Mouse (Mus musculus): ENCODE measurements around the gene Adgrf1.
A peak's percentile ranks its signal among the peaks of the same experiment; 100 is the strongest.

The Adgrf1 gene

DNA sequence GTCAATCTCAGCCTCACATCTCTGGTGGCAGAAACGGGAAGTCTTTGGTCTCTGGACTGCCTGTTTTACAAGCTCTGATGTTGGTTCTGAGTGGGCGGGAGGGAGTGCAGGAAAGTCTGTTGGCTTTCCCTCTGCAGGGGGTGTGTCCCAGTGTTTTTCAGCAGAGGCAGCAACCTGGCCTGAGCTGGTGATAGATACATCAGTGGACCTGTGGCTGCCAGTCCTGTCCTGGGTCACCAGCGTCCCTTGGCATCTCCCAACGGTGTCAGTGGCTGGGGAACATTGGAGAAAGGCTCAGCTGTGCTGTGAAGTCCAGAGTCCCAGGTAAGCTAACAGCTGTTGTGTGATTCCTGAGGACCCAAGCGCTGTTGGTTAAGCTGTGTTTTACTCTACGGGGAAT, at the start of gene Adgrf1:
Gene Adgrf1, plus strand, starts transcription at position 169 of the 400 bp plus-strand sequence.
- DNase-seq (ENCODE audit: low spot score): peak; percentile 17

DNA sequence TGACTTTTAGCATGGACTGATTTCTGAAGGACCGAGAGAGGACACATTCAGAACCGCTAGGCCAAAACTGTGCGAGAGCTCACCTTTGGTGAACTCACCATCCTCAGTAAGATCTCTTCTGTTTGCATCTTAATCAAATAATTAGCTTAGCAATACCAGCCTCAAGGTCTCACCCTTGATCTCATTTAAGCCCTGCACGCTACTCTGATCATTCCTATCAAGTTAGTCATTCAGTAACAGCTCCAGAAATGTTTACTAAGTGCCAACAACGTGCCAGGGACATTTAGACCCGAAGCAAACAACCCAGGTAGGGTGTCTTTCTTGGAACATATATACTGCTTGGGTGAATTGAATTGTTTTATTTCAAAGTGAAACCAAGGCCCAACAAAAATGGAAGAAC, 44.0 kb upstream of the Adgrf1 start:
- no peak for DNase-seq (ENCODE audit: low spot score)

DNA sequence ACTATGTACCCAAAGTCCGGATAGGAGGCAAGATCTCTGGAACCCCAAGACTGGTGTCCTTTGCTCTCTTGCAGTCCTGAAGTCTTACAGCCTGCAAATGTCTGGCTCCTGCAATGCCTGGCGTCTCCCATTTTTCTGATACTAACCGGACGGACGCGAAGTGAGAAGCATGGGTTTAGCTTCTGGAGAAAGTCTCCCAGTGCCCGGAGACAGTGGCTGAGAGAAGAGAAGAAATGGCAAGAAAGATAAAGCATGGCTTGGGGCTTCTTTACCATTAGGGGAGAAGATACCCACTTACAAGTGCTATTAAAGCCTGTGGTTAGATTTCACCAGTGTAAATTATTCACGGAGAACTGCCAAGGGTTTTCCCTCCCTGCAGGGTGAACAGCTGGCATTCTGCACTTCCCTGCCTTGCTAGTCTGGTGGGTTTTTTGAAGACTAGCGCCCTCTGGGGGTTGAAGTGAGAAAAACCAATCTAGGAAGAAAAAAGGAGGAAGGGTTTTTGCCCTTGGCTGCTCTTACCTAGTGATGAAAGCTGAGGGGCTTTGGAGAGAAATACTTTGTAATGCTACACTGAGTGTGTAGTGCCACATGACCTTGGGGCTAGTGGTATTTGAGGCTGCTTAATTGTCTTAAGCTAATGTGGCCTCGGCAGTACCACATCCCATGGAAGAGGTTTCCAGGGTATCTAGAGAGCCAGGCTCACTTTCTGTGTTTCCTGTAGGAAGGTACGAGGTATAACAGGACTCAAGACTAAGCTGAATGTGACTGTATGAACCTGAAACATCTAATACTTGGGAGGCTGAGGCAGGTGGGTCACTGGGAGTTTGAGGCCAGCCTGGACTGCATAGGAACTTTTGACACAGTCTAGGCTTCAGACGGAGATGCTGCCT, 40.3 kb upstream of the Adgrf1 start:
- peak; percentile 70 for DNase-seq (ENCODE audit: low spot score)

DNA sequence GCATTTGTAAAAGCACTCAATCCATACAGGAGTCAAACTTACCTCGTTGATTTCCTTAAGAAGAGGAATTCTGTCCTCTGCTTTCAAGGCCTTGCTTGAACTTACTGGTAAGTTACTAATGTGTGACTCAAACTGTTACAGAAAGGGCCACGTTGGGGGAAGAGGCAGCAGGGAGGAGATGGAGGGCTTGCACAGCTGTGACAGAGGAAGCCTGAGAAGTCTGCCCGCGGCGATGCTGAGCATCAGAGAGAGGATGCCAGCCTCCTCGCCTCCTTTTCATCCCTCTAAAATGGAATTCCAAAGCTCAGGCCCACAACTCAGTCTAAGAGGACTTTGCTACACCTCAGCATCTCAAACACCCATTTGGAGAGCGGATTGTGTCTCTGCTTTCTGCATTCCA, 39.3 kb upstream of the Adgrf1 start:
- no peak for DNase-seq (ENCODE audit: low spot score)

DNA sequence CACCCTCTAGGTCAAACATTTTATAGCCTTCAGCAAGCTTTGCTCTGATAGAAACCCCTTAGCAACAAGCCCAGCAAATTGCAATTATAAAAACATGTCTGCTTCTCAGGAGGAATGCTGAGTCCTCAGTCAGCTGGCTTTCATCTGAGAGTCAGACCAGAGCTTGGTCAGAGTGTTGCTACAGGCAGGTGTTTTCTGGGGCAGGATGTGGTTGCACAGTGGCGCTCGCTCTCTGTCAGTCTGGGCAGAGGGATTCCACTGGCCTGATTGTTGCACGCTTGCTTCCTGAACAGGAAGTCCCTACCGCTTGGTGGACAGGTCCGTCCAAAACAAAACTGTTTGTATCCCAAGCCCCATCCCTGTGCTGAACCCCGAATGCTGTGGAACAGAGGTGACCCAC, 37.4 kb upstream of the Adgrf1 start:
- peak; percentile 19 for DNase-seq (ENCODE audit: low spot score)

DNA sequence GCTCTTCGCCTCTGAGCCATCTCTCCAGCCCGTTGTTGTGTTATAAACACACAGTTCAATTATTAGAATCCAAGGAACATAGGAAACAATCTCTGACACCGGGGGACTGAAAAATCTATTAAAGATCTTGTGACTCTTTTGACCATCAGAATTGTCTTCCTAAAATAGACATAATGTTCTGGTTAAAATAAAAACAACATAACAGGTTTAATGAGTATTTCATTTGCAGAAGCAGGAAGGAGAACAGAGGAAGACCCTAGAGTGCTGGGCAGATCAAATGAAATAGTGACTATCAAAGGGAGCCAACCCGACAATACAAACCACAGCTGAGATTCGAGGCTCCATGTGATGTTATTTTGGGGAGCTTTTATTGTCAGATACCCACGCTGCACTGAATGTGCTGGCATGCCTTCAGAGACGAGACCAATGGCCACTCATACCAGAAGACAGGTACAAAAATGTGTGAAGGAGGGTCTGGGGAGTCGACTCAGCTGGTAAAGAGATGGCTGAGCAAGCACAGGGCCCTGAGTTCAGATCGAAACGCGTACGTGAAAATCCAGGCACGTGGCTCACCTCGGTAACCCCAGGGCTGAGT, 33.4 kb upstream of the Adgrf1 start:
- DNase-seq (ENCODE audit: low spot score): no peak

DNA sequence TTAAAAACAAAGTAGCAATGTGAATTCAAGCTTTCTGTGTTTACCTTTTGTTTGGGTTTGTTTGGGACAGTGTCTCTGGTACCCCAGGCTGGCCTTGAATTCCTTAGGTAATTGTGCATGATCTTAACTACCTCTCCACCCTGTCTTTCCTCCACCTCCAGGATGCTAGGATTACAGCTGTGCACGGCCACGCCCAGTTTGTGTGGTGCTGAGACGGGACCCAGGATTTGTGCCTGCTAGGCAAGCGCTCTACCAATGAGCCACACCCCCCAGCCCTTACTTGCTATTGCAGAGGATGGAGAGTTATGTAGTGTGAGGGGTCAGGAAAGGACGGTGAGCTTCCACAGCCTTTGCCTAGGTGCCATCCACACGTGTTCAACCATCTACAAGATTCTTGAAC, 31.1 kb upstream of the Adgrf1 start:
- no peak for DNase-seq (ENCODE audit: low spot score)

DNA sequence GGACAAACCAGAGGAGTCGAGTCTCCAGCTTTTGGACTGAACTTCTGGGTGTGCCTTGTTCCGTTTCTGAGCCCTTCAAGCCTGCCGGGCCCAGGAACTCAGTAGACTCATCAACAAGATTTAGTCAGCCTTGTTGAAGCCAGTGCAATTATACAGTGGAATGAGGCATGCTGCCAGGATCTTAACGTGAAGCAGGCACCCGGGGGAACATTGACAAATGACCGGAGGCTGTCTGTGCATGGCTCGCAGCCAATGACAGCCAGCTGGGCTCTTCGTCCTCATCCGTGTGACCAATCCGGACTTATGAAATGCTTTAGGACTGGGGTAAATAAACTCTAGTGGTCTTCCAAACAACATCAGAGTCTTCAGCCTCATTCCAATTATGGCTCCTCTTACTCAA, 29.0 kb upstream of the Adgrf1 start:
- DNase-seq (ENCODE audit: low spot score): peak; percentile 57

DNA sequence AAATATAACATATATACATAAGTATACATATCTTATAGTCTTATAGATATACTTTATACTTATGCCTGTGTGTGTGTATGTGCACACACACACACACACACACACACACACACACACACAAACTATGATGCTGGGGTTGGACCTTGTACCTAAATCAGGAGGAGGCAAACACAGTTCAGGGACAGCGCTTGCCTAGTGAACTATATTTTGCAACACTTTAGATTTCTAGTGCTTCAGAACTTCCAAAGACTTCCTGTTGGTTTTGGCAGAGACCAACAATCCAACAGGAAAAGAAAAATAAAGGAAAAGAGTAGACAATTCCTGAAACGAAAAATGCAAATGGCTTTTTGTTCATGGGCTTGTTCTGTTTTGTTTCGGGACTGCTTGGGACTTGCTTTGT, 27.5 kb upstream of the Adgrf1 start:
- DNase-seq (ENCODE audit: low spot score): no peak

DNA sequence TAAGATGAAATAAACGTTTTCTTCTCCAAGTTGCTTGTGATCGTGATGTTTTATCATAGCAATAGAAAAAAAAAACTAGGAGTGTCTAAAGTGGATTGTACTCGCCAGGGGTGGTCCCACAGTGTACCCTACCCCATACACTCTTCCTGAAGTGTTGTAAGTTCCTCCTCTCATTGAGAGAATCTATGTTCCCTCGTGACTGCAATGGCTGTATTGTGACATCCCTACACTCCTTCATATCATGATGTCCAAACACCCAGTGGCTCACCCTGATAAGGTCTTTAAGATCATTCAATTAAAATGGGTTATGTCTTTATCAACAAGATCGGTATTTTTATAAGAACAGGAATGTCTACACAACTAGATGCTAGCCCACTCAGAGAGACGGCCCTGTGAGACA, 24.8 kb upstream of the Adgrf1 start:
- DNase-seq (ENCODE audit: low spot score): no peak

DNA sequence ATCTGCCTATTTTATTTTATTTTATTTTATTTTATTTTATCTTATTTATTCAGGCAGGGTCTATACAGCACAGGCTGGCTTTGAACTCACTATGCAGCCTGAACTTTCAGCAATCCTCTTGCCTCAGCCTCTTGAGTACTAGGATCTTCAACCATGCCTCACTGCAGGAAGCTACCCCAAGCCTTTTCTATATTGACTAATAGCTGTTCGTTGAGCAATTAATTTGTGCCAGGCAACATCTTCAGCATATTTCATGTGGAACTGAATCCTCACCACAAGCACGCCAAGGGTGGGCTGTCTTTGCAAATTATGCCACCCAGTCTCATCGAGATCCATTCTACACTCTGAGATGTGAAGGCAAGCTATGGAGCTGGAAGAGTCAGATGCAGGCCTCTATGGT, 22.9 kb upstream of the Adgrf1 start:
- DNase-seq (ENCODE audit: low spot score): no peak

DNA sequence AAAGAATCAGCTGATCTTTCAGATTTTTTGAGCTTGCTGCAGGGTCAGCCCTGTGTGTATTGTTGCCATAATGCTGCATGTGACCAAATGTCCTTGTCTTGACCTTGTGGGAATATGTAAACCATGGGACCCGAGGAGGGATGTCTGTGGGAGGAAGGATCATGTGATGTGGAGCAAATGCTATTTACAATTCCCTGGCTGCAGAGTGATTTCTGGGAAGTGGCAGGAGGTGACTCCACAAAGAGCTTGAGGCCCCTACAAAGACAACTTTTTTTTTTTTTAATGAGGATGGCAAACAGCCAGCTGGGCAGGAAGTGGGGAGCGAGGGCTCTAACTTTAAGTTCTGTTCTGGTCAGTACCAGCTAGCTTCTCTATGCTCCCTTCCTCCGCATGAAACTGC, 20.5 kb upstream of the Adgrf1 start:
- DNase-seq (ENCODE audit: low spot score): no peak

DNA sequence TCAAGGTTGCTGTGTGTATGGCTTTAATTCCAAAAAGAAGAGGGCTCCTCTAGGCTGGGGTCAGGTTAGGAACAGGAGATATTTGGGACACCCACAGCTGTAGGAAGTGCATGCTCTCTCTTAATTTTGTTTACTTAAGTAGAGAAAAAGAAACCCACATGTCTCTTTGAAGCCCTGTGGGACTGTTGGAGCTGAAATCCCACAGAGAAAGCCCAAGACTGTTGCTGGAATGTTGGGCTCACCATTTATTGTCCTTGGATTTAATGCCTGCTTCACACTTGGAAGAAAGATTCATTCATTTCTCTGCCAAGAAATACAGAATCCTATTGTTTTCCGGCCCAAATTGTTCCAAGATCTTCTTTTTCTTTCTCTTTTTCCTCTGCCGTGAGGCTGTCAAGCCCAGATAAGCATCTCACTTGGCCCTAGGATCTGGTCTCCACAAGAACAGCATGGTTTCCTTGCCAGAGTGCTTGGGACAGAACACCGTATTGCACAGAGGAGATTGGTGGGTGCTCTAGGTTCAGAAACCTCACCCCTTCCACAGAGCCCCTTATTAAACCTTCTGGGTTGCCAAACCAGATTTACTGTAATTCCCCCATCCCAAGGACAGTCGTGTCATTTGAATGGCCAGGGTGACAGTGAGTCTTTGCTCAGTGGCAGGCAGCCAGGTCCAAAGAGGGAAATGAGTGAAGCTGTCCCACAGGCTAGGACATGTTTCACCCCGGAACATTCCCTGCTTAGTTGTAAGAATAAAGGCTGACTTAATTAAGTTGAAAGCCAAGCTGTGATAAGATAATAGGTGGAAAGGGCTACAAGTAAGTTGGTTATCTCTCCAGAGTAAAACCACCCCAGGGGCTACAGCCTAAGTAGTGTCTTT, 18.6 kb upstream of the Adgrf1 start:
- DNase-seq (ENCODE audit: low spot score): peak; percentile 66

DNA sequence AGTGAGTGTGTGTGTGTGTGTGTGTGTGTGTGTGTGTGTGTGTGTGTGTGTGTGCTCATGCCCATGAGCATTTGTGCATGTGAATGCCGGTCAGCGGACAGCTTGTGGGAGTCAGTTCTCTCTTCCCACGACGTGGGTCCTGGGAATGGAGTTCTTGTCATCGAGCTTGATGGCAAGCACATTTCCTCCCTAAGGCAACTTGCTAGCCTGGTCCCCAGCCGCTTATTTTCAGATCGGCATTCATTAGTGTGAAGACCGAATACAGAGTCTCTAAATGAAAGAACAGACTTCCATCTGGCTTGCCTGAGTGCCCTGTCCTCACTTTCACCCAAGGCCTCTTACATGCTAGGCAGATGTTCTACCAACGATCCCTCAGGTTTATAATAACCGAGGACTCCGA, 17.3 kb upstream of the Adgrf1 start:
- DNase-seq (ENCODE audit: low spot score): no peak

DNA sequence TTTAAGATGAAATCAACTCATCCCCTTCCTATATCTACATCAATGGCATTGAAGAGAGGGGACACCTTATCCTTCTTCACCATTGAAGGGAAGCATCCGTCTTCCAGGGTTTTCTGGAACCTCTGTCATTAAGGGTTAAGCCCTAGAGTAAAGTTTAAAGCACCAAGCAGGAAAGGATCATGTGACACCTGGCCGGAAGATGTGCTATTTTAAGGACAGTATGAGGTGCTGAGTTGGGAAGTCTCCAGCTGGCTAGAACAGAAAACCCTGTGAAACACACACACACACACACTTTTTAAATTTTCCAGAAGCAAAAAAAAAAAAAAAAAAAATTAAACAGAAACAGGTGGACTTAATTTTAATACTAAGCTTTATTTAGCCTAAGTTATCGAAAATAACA, 15.9 kb upstream of the Adgrf1 start:
- no peak for DNase-seq (ENCODE audit: low spot score)

DNA sequence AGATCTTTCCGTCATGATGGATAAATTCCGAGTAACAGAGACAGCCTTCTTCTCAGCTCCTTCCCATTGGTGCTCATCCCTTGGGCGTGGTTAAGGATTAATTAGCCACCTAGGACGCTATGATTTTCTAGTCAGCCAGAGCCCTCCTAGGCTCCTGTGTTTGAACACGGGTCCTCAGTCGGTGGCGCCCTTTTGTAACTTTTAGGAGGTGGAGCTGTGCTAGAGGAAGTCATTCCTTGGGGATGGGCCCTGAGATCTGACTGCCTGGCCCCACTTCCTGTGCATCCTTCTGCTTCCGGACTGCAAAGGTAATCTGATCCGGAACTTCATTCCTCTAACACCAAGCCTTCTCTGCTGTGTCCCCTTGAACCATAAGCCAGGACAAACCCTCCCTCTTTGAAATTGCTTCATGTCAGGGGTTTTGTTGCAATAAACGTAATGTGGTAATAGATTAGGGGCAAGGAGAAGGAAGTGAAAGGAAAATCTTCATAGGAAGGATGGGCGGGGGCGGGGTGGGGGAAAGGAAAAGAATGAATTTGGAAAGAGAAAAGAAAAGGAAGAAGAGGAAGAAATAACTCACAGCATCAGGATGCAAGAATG, 13.5 kb upstream of the Adgrf1 start:
- DNase-seq (ENCODE audit: low spot score): no peak

DNA sequence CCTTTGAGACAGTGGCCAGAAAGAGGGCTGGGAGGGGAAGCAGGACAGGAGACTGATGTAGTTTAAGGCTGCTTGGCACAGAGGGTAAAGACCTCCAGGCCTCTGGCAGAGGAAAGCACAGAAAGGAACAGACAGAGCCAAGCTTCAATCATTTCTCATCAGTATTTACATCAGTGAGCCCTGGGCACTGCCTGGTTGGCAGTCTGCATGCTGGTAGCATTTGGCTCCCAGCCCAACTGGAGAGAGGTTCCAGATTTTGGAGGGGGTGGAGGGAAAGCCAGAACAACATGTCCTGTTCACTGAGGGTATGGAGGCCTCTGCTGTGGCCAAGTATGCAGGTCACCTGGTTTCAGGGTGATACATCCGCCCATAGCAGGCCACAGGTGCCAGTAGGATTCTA, 12.4 kb upstream of the Adgrf1 start:
- peak; percentile 60 for DNase-seq (ENCODE audit: low spot score)

DNA sequence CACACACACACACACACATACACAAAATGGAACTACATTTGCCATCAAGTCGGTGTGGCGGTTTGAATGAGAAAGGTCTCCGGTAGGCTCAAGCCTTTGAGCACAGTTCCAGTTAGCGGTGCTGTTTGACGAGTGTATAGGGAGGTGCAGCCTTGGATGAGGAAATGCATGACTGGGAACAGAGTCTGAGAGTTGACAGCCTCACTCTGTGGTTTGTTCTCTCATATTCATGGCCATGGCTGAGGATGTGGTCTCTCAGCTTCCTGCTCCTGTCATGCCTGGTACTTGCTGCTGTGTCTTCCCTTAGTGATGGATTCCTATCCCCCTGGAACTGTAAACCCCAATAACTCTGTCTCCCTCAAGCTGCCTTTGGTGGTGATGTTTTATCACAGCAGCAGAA, 8.2 kb upstream of the Adgrf1 start:
- no peak for DNase-seq (ENCODE audit: low spot score)

DNA sequence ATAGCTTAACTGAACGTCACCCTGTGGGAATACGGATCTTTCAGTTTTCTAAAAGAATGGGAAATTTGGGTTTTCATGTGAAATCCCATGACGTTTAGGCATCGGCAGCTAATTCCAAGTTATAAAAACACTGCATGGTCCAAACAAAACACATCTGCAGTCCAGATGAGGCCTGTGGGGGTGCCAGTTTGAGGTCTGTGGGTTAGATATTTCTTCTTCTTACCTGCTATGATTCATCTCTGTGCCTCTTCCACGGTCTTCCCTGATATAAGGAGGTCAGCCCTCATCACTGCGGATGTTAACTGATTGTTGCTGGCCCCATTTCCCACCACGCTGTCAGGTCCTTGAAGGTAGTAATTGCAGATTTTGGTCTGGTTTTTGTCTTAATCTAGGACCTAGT, 5.4 kb upstream of the Adgrf1 start:
- no peak for DNase-seq (ENCODE audit: low spot score)

DNA sequence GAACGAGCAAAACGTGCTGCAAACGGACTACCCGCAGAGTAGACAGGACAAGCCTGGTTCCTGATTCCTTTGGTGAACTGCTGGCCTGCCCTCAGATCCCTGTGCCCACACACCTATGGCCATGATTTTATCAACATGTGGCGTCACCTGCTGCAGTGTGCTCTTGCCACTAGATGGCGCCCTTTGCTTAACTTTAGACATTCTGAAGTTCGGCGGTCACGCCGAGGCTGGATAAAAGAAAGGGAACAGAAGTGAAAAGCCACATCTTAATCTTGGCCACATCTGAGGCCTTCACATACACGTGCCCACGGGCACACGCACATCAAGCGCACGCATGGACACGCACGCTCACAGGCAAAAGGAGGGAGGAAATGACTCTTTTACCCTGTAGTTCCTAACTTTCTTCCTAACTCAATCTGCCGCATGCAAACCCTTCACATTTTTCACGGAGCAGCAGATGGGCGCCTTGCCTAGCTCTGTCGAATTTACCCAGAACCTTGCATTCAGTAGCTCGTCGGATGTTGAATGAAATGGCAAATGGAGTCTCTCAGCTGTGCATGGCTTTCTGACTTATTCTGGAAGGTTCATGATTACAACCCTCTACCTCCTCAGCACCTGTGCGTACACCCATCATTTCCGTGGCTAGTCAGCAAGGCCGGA, 4.8 kb upstream of the Adgrf1 start:
- peak; percentile 80 for DNase-seq (ENCODE audit: low spot score)

DNA sequence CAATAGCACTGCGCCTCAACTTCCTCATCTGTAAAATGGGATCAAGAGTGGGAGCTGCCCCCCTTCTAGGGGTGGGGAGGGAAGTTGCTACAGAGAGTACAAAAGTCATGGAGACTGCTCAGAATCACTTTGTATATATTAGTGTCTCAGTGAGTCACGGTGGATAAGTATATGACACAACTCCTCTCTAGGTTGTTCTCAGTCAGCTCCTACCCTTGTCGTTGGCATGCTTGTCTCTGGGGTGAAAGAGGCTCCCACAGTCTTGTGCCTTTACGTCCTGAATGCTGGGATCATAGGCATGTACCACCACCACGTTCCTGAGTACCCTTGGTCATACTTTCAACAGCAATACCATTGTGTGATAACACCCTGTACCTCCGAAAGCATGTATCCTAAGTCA, 4.2 kb upstream of the Adgrf1 start:
- DNase-seq (ENCODE audit: low spot score): no peak

DNA sequence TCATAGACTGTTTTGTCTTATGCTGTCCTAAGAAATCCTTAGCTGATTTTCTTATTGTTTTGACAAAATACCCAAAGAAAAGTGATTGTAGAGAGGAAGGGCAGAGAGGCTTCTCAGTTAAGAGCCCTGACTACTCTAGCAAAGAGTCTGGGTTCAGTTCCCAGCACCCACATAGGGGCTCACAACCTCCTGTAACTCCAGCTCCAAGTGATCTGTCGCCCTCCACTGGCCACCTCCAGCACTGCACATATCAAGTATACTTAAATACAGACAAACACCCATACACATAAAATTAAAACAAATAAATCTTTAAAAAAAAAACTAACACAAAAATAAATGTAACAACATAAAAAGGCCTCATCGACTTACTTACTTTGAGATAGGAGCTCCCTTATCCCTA, 3.5 kb upstream of the Adgrf1 start:
- DNase-seq (ENCODE audit: low spot score): no peak

All from urinary bladder, postnatal 14 days (tissue).